ENCODE assay signal across 13 mouse cellular contexts in genomic region chr6:140567199-140567598, GRCm38 (mm10).
"Had no signal": no experiment of that assay in that cellular context is flagged by ENCODE, and none has a peak within 500 bp of the region (broad histone marks: within the 10 kb centered on the region; RNA-seq: fewer than 3 reads in every experiment).

No protein-coding gene starts in this region.

- H3K9ac ChIP-seq: liver, embryonic 14.5 days; midbrain, embryonic 12.5 days; neural tube, embryonic 15.5 days had no signal

- DNase-seq: kidney, postnatal 14 days; left cerebral cortex, postnatal 4 days; lung, adult 18-20 months; right cerebral cortex, adult 18-20 months; right cerebral cortex, postnatal 25 days; thymus, postnatal 36 days had no signal

- H3K27me3 ChIP-seq: midbrain, embryonic 12.5 days; neural tube, embryonic 15.5 days had no signal

- H3K4me1 ChIP-seq: midbrain, embryonic 12.5 days had no signal

- H3K4me3 ChIP-seq: layer of hippocampus, adult 2 months; midbrain, embryonic 12.5 days; neural tube, embryonic 15.5 days had no signal

- H3K27ac ChIP-seq: layer of hippocampus, adult 2 months; liver, embryonic 14.5 days; midbrain, embryonic 12.5 days; neural tube, embryonic 15.5 days had no signal

- ATAC-seq: inflammation-experienced regulatory T-cells, adult 6 months; intestine, postnatal 0 days; midbrain, embryonic 16.5 days had no signal

- H3K9me3 ChIP-seq: midbrain, embryonic 12.5 days; neural tube, embryonic 15.5 days had no signal

- H3K4me2 ChIP-seq: midbrain, embryonic 12.5 days; neural tube, embryonic 15.5 days had no signal
